Mouse (Mus musculus) lung, postnatal 36 days (tissue): ENCODE results near the gene Gm4498.
"Not testable (repeated sequence)": the region's sequence is repeated elsewhere in the genome, so short reads cannot be mapped to it uniquely, and the experiment has no call there.

Experiments
- DNase-seq: peaks from one replicate; pipeline ENCODE4 v3.0.0; 2022; ENCODE audit warnings: mixed read lengths

Gm4498 gene

DNA sequence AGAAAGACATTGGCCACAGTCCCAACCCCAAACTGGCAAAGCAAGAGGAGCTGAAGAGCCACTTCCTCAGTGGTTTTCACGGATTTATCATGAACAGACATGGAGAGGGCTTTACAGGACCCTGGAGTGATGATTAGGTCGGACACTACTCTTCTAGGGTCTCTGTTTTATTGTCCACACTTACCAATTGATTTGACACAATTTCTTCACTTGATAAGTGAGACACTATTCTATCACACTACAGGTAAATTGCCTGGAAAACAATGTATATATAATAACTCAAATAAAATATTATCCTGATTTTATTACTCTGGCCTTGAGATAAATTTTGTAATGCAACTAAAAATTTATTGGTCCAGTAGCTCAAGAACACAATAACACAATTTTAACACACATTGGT is at the start of gene Gm4498:
Gm4498 (minus strand) TSS at position 101 of the 400 bp plus-strand sequence.
- not testable (repeated sequence) for DNase-seq

DNA sequence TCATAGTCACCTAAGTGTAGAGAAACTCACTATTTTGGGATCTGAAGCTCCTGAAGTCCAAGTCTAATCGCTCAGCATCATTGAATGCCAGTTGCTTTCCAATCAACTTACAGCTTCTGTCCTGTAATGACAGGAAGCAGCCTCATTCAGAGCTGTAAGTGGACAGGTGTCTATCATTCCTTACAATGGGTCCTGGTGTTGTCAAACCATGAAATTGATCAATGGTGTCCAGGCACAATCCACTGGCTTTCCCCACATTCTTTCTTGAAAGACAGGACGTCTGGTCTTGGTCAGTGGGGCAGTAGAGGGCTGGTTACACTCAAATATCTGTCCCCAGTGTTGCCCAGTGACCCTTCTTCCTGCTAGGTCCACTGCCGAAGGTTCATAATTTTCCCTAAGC is 29.1 kb upstream of the Gm4498 start, which contains the start of gene Gm5890:
Gm5890 (minus strand) TSS at position 101 of the 400 bp plus-strand sequence.
- not testable (repeated sequence) for DNase-seq

DNA sequence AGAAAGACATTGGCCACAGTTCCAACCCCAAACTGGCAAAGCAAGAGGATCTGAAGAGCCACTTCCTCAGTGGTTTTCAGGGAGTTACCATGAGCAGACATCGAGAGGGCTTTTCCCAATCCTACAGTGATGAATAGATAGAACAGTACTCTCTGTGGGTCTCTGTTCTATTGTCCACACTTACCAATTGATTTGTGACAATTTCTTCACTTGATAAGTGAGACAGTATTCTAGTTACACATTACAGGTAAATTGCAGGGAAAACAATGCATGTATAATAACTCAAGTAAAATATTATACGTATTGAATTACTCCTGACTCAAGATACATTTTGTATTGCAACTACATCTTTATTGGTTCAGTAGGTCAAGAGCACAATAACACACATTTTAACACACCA is 28.1 kb downstream of the Gm4498 start, which contains the start of gene Gm6164:
Gm6164 (minus strand) TSS at position 101 of the 400 bp plus-strand sequence.
- DNase-seq = not testable (repeated sequence)

DNA sequence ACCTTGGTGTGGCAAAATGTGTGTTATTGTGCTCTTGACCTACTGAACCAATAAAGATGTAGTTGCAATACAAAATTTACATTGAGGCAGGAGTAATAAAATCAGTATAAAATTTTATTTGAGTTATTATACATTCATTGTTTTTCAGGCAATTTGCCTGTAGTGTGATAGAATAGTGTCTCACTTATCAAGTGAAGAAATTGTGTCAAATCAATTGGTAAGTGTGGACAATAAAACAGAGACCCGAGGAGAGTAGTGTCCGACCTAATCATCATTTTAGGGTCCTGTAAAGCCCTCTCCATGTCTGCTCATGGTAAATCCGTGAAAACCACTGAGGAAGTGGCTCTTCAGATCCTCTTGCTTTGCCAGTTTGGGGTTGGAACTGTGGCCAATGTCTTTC is 40.2 kb downstream of the Gm4498 start, which contains the start of gene Vmn1r95:
Vmn1r95 (plus strand) TSS at position 301 of the 400 bp plus-strand sequence.
- not testable (repeated sequence) for DNase-seq
